Mouse (Mus musculus): ENCODE data around the gene Gstp3.

GRCm38 (mm10) chr19:4036327-4037045 is 22.9 kb downstream of the Gstp3 start:
- TF ChIP-seq POLR2A (IDR thresholded peaks at IDR 0.05; ENCODE audit: control insufficient read depth, extremely low read depth, insufficient read depth, low read length, poor library complexity) (no peak), CTCF (IDR thresholded peaks at IDR 0.05; ENCODE audit: borderline replicate concordance, control insufficient read depth, extremely low read depth, insufficient read depth, low read length, poor library complexity) (no peak)

All from thymus, adult 2 months (tissue).